Mouse (Mus musculus) MEL (cell line): ENCODE measurements around the gene Aars.

Experiments
- CTCF ChIP-seq, 3 experiments: IDR thresholded peaks in 2 of 3; conservative IDR thresholded peaks in 1 of 3; 2 replicates each; pipeline ENCODE4 v1.5.1; 2011 to 2012; ENCODE audit warnings: low read length in 3 of 3, low read depth in 2 of 3, mild to moderate bottlenecking in 2 of 3, improper control_type of control experiment in 1 of 3, inconsistent platforms in 1 of 3, mixed read lengths in 1 of 3, moderate library complexity in 1 of 3; ENCODE audit not compliant: control insufficient read depth in 1 of 3, insufficient read depth in 1 of 3, poor library complexity in 1 of 3, severe bottlenecking in 1 of 3
- ELF1 ChIP-seq: IDR thresholded peaks from 2 replicates; pipeline ENCODE4 v1.6.1; 2014; ENCODE audit warnings: low read depth, mild to moderate bottlenecking, inconsistent platforms, low read length, improper control_type of control experiment, moderate library complexity
- GABPA ChIP-seq: IDR thresholded peaks from 2 replicates; pipeline ENCODE4 v1.6.1; 2012; ENCODE audit warnings: low read depth, mild to moderate bottlenecking, inconsistent platforms, low read length, improper control_type of control experiment, moderate library complexity
- HCFC1 ChIP-seq: IDR thresholded peaks from 2 replicates; pipeline ENCODE4 v1.6.1; 2012; ENCODE audit warnings: low read depth, mild to moderate bottlenecking, inconsistent platforms, low read length, improper control_type of control experiment, moderate library complexity
- POLR2A ChIP-seq, 2 experiments: IDR thresholded peaks; 2 replicates each; pipeline ENCODE4 v1.6.1; 2011 to 2012; ENCODE audit warnings: low read length in 2 of 2, mild to moderate bottlenecking in 2 of 2, control low read depth in 1 of 2, improper control_type of control experiment in 1 of 2, low read depth in 1 of 2, moderate library complexity in 1 of 2; ENCODE audit not compliant: control insufficient read depth in 1 of 2, insufficient read depth in 1 of 2, poor library complexity in 1 of 2
- POLR2AphosphoS2 ChIP-seq: IDR thresholded peaks from 2 replicates; pipeline ENCODE4 v1.6.1; 2011; ENCODE audit warnings: low read length, improper control_type of control experiment
- RAD21 ChIP-seq: IDR thresholded peaks from 2 replicates; pipeline ENCODE4 v1.6.1; 2011; ENCODE audit warnings: mild to moderate bottlenecking, low read depth, low read length, improper control_type of control experiment
- ZKSCAN1 ChIP-seq: IDR thresholded peaks from 2 replicates; pipeline ENCODE4 v1.6.1; 2012; ENCODE audit warnings: low read depth, mild to moderate bottlenecking, inconsistent platforms, low read length, improper control_type of control experiment, moderate library complexity
- ZMIZ1 ChIP-seq: IDR thresholded peaks from 2 replicates; pipeline ENCODE4 v1.6.1; 2012; ENCODE audit warnings: low read depth, mild to moderate bottlenecking, inconsistent platforms, low read length, improper control_type of control experiment, moderate library complexity
- ZNF384 ChIP-seq: IDR thresholded peaks from 2 replicates; pipeline ENCODE4 v1.6.1; 2012; ENCODE audit warnings: low read depth, mild to moderate bottlenecking, inconsistent platforms, low read length, improper control_type of control experiment

- TF ChIP-seq CTCF (IDR thresholded peaks at IDR 0.05 in 2 of 3, conservative IDR thresholded peaks at IDR 0.05 in 1 of 3; ENCODE audit: control insufficient read depth in 1 of 3, insufficient read depth in 1 of 3, low read depth in 2 of 3, low read length in 3 of 3, poor library complexity in 1 of 3, severe bottlenecking in 1 of 3) = no peak
- TF ChIP-seq ZKSCAN1 = no peak
- TF ChIP-seq HCFC1 = no peak
- TF ChIP-seq RAD21 = no peak
- TF ChIP-seq ZNF384 = no peak
- TF ChIP-seq ELF1 = no peak
- TF ChIP-seq POLR2AphosphoS2 = no peak
- TF ChIP-seq GABPA = no peak
- no peak for TF ChIP-seq POLR2A (IDR thresholded peaks at IDR 0.05; ENCODE audit: control insufficient read depth in 1 of 2, insufficient read depth in 1 of 2, low read depth in 1 of 2, low read length in 2 of 2, poor library complexity in 1 of 2)
- TF ChIP-seq ZMIZ1 = no peak
Measured at GRCm38 (mm10) chr8:111066308-111066707, 33.4 kb downstream of the Aars start.
